Mouse (Mus musculus): ENCODE results near the gene Olfr391-ps. TPM values are rescaled to one million over a fixed set of nuclear protein-coding genes. Genes with fewer than 3 reads are reported as not detected.

The Olfr391-ps gene
- not detected in 2 replicates for total RNA-seq (2017)

GRCm38 (mm10) chr11:73802952-73803351 lies at the start of gene Olfr391-ps:
TSS of gene Olfr391-ps (minus strand) at chr11:73803052.
- no peak for ATAC-seq (replicated peaks; ENCODE audit: low read depth, poor library complexity, severe bottlenecking)

GRCm38 (mm10) chr11:73851354-73851753 lies 48.5 kb upstream of the Olfr391-ps start, which contains the start of gene Olfr393:
TSS of gene Olfr393 (minus strand) at chr11:73851454.
- ATAC-seq (replicated peaks; ENCODE audit: low read depth, poor library complexity, severe bottlenecking): no peak

GRCm38 (mm10) chr11:73816949-73817348 lies 14.1 kb upstream of the Olfr391-ps start, which contains the start of gene Olfr392:
TSS of gene Olfr392 (minus strand) at chr11:73817049.
- no peak for ATAC-seq (replicated peaks; ENCODE audit: low read depth, poor library complexity, severe bottlenecking)

DNA sequence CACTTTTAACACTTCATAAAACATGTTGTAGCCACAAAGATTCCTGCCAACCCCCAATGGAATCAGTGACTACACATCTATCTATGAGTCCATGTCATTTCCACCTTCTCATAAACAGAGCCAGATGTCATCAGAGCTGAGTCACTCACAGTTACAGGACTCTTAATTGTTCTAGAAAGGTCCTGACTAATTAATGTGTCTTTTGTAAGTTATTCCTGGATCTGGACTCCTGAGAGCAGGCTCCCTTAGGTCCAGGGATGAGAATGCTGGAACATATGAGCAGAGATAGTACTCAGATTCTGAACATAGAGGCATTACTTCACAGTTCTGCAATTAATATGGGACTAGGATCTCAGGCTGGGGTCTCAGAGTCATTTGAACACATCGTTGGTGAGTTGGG lies 20.2 kb downstream of the Olfr391-ps start, which contains the start of gene Olfr390:
Gene Olfr390, plus strand, starts transcription at position 301 of the 400 bp plus-strand sequence.
- no peak for ATAC-seq (replicated peaks; ENCODE audit: low read depth, poor library complexity, severe bottlenecking)

DNA sequence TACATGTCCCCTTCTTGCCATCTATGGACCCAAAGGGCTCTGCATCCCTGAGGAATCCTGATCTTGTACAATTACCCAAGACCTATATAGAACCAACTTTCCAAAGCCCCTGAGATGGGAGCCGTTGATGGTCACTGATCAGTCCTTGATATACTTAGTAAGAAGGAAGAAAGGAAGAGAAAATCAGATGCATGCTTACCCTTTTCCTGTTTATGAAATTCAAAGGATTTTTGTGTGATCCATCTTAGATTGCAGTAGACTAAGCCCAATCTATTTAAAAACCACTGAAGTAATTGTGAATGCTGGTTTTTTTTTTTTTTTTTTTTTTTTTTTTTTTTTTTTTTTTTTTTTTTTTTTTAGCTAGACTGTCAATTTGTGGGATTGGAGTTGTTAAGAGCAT lies 22.2 kb downstream of the Olfr391-ps start, which contains the start of gene Olfr389:
Gene Olfr389, minus strand, starts transcription at position 101 of the 400 bp plus-strand sequence.
- ATAC-seq (replicated peaks; ENCODE audit: low read depth, poor library complexity, severe bottlenecking): no peak

DNA sequence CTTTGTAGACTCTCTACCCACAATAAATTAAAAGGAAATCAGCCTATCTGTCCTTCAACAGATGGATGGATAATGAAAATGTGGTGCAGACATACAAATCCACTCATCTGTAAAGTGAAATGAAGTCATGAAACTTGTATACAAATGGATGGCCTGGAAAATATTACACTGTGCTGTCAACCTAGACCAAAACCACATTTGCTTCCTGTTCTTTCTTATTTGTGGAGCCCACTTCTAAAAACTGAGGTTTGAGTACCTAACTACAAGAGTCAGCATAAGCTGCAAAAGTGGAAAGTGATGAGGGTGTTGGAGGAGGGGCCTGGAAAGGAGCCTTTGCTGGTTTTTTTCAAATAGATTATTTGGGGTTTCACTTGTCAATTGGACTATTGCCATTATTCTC lies 43.7 kb downstream of the Olfr391-ps start:
- no peak for ATAC-seq (replicated peaks; ENCODE audit: low read depth, poor library complexity, severe bottlenecking)

Other genes starting within 250 kb of the Olfr391-ps start
- not detected in 2 replicates for gene Olfr385, start 210.0 kb downstream of the Olfr391-ps start, total RNA-seq (2017)
- not detected in 2 replicates for gene Olfr384, start 204.5 kb downstream of the Olfr391-ps start, total RNA-seq (2017)
- not detected in 2 replicates for gene Zfp735, start 114.3 kb downstream of the Olfr391-ps start, total RNA-seq (2017)
- not detected in 2 replicates for gene Olfr389, start 22.3 kb downstream of the Olfr391-ps start, total RNA-seq (2017)
- gene Olfr390, start 20.1 kb downstream of the Olfr391-ps start, total RNA-seq (2017): not detected in 2 replicates
- not detected in 2 replicates for gene Olfr392, start 14.0 kb upstream of the Olfr391-ps start, total RNA-seq (2017)
- gene Olfr393, start 48.4 kb upstream of the Olfr391-ps start, total RNA-seq (2017): not detected in 2 replicates
- gene Olfr394, start 87.7 kb upstream of the Olfr391-ps start, total RNA-seq (2017): not detected in 2 replicates
- gene Olfr395, start 106.2 kb upstream of the Olfr391-ps start, total RNA-seq (2017): not detected in 2 replicates
- gene Olfr23, start 133.6 kb upstream of the Olfr391-ps start, total RNA-seq (2017): not detected in 2 replicates
- gene Olfr397, start 157.8 kb upstream of the Olfr391-ps start, total RNA-seq (2017): not detected in 2 replicates
- not detected in 2 replicates for gene Olfr398, start 187.4 kb upstream of the Olfr391-ps start, total RNA-seq (2017)